Mouse (Mus musculus): ENCODE data around the gene Spon1. TPM values are rescaled to one million over a fixed set of nuclear protein-coding genes. Genes with fewer than 3 reads are reported as not detected.

Gene Spon1
- polyA plus RNA-seq, 1 experiment: 20.1 TPM

DNA sequence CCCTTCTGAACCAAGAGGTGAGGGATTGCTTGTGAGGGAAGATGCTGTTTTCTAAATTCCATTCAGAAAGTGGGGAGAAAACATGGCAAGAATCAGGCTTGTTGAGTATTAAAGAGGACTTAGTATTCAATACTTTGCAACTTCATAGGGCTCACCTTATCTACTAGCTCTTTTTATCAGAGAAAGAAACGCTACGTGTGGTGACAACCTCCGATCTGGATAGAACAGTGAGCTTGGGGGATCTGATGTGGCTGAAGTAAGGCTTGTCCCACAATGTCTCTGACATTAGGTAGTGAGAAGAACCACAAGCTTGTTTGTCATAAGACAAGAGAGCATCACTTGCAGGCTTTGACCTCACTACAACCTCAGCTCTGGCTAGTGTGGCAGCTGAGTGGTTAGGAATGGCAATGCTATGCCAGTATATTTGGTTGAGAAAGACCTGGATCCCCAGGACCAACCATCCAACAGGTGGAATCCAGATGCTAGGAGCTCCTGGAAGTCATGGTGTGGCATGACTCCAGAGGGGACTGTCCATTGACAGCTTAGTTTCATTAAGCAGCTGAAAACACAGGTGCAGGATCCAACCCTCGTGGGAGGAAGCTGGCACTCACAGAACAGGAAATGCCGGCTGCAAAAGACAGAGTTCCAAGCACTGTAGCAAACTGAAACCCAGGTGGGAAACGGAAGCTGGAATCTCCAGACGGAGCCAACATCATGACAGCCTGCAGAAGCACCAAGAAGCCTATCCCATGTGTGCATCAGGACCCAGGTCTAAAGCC lies 81.4 kb downstream of the Spon1 start:
- Histone ChIP-seq H3K36me3 (ENCODE audit: control insufficient read depth, insufficient read depth, low read length) (no peaks in the 10 kb centered on the region), H3K4me1 (ENCODE audit: control insufficient read depth, insufficient read depth, low read length) (no peaks in the 10 kb centered on the region), H3K27ac (ENCODE audit: insufficient read depth, low read depth, low read length) (no peak overlapping the region), H3K27me3 (replicated peaks; ENCODE audit: control insufficient read depth, insufficient read depth, low read length) (no peaks in the 10 kb centered on the region), H3K4me3 (ENCODE audit: insufficient read depth, low read depth, low read length) (no peak overlapping the region)
- 71% methylated on average over 7 of the region's 7 CpGs for WGBS
- no peak for TF ChIP-seq POLR2A (IDR thresholded peaks at IDR 0.05; ENCODE audit: low read depth, low read length)
- TF ChIP-seq CTCF (conservative IDR thresholded peaks at IDR 0.05; ENCODE audit: insufficient read depth, insufficient read length, low read depth, low read length): no peak
- DNase-seq: no peak

DNA sequence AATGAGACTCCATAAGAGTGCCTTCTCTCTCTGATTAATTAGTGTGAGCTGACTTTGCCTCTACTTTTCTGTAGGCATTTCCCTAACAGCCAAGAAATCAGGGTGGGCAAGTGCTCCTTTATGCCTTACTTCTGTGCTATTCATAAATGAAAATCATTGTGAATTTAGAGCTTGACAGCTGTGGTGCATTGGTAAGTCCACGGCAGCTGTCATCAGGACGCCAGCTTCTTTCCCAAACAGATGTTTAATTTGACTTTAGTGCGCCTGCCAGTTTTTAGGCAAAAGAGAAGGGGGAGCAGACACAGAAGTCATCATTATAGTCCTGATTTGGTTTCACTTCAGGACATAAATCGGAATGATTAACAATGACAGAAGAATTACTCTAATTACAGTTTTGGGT lies 84.6 kb downstream of the Spon1 start:
- TF ChIP-seq CTCF (conservative IDR thresholded peaks at IDR 0.05; ENCODE audit: insufficient read depth, insufficient read length, low read depth, low read length) (no peak), POLR2A (IDR thresholded peaks at IDR 0.05; ENCODE audit: low read depth, low read length) (no peak)
- no peaks in the 10 kb centered on the region for H3K27me3 ChIP-seq (replicated peaks; ENCODE audit: control insufficient read depth, insufficient read depth, low read length)
- no peak for DNase-seq
- no peak overlapping the region for H3K4me3 ChIP-seq (ENCODE audit: insufficient read depth, low read depth, low read length)
- WGBS: 46% methylated on average over 4 of the region's 4 CpGs
- no peaks in the 10 kb centered on the region for H3K4me1 ChIP-seq (ENCODE audit: control insufficient read depth, insufficient read depth, low read length)
- no peaks in the 10 kb centered on the region for H3K36me3 ChIP-seq (ENCODE audit: control insufficient read depth, insufficient read depth, low read length)
- no peak overlapping the region for H3K27ac ChIP-seq (ENCODE audit: insufficient read depth, low read depth, low read length)

DNA sequence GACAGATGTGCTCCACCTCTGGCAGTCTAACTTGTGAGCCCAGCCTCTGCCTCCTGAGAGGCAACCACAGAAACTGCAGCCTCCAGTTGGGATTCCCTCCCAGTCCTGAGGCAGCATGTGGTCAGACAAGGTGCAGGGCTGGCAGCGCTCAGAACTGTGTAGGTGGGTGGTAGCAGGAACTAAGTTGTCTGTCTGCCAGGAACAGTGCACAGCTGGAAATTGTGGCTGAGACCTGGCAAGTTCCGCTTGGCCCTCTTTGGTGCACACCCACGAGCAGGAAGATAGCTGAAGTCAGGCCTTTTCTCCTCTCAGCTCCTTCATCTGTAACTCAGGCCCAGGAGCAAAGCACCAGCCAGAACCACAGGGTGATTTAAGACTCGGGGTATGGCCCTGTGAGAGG lies 89.6 kb downstream of the Spon1 start:
- no peak for DNase-seq
- H3K27me3 ChIP-seq (replicated peaks; ENCODE audit: control insufficient read depth, insufficient read depth, low read length): no peaks in the 10 kb centered on the region
- no peak overlapping the region for H3K27ac ChIP-seq (ENCODE audit: insufficient read depth, low read depth, low read length)
- TF ChIP-seq CTCF (conservative IDR thresholded peaks at IDR 0.05; ENCODE audit: insufficient read depth, insufficient read length, low read depth, low read length) (no peak), POLR2A (IDR thresholded peaks at IDR 0.05; ENCODE audit: low read depth, low read length) (no peak)
- WGBS: 71% methylated on average over 4 of the region's 4 CpGs
- no peaks in the 10 kb centered on the region for H3K4me1 ChIP-seq (ENCODE audit: control insufficient read depth, insufficient read depth, low read length)
- no peaks in the 10 kb centered on the region for H3K36me3 ChIP-seq (ENCODE audit: control insufficient read depth, insufficient read depth, low read length)
- H3K4me3 ChIP-seq (ENCODE audit: insufficient read depth, low read depth, low read length): no peak overlapping the region

DNA sequence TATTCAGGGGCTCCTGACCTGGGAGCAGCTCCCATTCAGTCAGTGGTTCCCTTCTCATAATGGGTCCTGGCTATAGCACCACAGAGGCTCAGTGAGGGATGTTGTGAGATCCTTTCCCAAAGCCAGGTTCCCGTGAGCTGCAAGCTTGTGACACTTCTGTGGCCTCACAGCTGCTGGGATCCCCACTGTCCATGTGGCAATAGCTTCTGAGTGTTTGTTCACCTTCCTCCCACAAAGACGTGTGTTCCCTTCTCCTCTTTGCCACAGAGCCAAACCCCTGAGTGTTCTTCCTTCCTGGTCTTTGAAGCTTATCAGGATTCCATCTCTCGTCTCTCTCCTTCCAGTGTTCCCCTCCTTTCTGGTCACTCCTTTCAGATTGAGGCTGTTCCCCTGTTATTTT lies 90.3 kb downstream of the Spon1 start:
- Histone ChIP-seq H3K4me3 (ENCODE audit: insufficient read depth, low read depth, low read length) (no peak overlapping the region), H3K27ac (ENCODE audit: insufficient read depth, low read depth, low read length) (no peak overlapping the region), H3K27me3 (replicated peaks; ENCODE audit: control insufficient read depth, insufficient read depth, low read length) (no peaks in the 10 kb centered on the region), H3K36me3 (ENCODE audit: control insufficient read depth, insufficient read depth, low read length) (no peaks in the 10 kb centered on the region), H3K4me1 (ENCODE audit: control insufficient read depth, insufficient read depth, low read length) (no peaks in the 10 kb centered on the region)
- WGBS: 78% methylated on average over 3 of the region's 3 CpGs
- TF ChIP-seq POLR2A (IDR thresholded peaks at IDR 0.05; ENCODE audit: low read depth, low read length) (no peak), CTCF (conservative IDR thresholded peaks at IDR 0.05; ENCODE audit: insufficient read depth, insufficient read length, low read depth, low read length) (no peak)
- no peak for DNase-seq

DNA sequence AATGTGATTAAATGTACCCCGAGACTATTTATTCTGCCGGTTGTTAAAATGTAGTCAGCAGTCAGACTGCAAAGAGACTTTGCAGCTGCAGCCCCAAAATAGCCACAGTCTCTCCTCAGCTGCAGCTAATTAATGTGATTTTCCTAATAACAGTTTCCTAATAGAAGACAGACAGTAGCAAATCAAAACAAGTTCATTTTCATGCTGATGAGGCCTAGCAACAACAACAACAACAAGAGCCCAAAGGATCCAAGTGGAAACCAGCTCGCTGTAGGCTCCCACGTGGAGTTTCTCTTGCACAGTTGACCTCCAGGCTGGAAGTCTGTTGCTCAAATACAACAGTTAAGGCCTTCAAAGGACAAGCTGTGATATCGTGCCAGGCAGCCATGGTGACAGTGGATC lies 93.7 kb downstream of the Spon1 start:
- Histone ChIP-seq H3K4me3 (ENCODE audit: insufficient read depth, low read depth, low read length) (no peak overlapping the region), H3K4me1 (ENCODE audit: control insufficient read depth, insufficient read depth, low read length) (no peaks in the 10 kb centered on the region), H3K27me3 (replicated peaks; ENCODE audit: control insufficient read depth, insufficient read depth, low read length) (no peaks in the 10 kb centered on the region), H3K36me3 (ENCODE audit: control insufficient read depth, insufficient read depth, low read length) (no peaks in the 10 kb centered on the region), H3K27ac (ENCODE audit: insufficient read depth, low read depth, low read length) (no peak overlapping the region)
- TF ChIP-seq POLR2A (IDR thresholded peaks at IDR 0.05; ENCODE audit: low read depth, low read length) (no peak), CTCF (conservative IDR thresholded peaks at IDR 0.05; ENCODE audit: insufficient read depth, insufficient read length, low read depth, low read length) (no peak)
- 70% methylated on average over 5 of the region's 5 CpGs for WGBS
- peak; percentile 25 for DNase-seq

DNA sequence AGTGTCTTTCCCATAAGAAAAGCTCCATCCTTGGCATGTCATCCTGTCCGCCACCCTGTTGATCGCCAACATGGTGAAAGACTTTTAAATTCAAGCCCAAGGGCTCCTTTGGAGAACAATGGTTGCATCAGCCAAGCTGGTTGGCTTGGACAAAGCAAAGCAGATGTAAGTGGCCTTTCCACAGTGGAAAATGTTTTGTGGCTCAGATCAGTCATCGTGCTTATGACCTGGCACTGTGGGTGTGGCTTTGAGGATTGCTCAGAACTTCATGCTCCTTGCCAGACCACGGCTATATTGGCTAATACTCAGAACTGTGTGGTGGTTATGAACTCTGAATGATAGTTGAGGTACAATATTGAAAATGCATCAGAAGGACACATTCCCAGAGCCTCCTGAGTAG lies 96.2 kb downstream of the Spon1 start:
- Histone ChIP-seq H3K27me3 (replicated peaks; ENCODE audit: control insufficient read depth, insufficient read depth, low read length) (no peaks in the 10 kb centered on the region), H3K36me3 (ENCODE audit: control insufficient read depth, insufficient read depth, low read length) (no peaks in the 10 kb centered on the region), H3K27ac (ENCODE audit: insufficient read depth, low read depth, low read length) (no peak overlapping the region), H3K4me3 (ENCODE audit: insufficient read depth, low read depth, low read length) (no peak overlapping the region), H3K4me1 (ENCODE audit: control insufficient read depth, insufficient read depth, low read length) (no peaks in the 10 kb centered on the region)
- no peak for DNase-seq
- no peak for TF ChIP-seq CTCF (conservative IDR thresholded peaks at IDR 0.05; ENCODE audit: insufficient read depth, insufficient read length, low read depth, low read length)
- 92% methylated on average over 4 of the region's 4 CpGs for WGBS

- no peaks in the 10 kb centered on the region for H3K4me1 ChIP-seq (ENCODE audit: control insufficient read depth, insufficient read depth, low read length)
- TF ChIP-seq CTCF (conservative IDR thresholded peaks at IDR 0.05; ENCODE audit: insufficient read depth, insufficient read length, low read depth, low read length): no peak
- no peak for TF ChIP-seq POLR2A (IDR thresholded peaks at IDR 0.05; ENCODE audit: low read depth, low read length)
- H3K27ac ChIP-seq (ENCODE audit: insufficient read depth, low read depth, low read length): no peak overlapping the region
- no peaks in the 10 kb centered on the region for H3K36me3 ChIP-seq (ENCODE audit: control insufficient read depth, insufficient read depth, low read length)
- peak; percentile 4 for DNase-seq
- no peak overlapping the region for H3K4me3 ChIP-seq (ENCODE audit: insufficient read depth, low read depth, low read length)
- H3K27me3 ChIP-seq (replicated peaks; ENCODE audit: control insufficient read depth, insufficient read depth, low read length): no peaks in the 10 kb centered on the region
- WGBS: 65% methylated on average over 1 of the region's 1 CpGs
These were observed 107.0 kb downstream of the Spon1 start for GRCm38 (mm10) chr7:113872846-113873245.

All from kidney, adult 2 months (tissue).